ENCODE assay signal across 8 mouse cellular contexts in the genomic region with DNA sequence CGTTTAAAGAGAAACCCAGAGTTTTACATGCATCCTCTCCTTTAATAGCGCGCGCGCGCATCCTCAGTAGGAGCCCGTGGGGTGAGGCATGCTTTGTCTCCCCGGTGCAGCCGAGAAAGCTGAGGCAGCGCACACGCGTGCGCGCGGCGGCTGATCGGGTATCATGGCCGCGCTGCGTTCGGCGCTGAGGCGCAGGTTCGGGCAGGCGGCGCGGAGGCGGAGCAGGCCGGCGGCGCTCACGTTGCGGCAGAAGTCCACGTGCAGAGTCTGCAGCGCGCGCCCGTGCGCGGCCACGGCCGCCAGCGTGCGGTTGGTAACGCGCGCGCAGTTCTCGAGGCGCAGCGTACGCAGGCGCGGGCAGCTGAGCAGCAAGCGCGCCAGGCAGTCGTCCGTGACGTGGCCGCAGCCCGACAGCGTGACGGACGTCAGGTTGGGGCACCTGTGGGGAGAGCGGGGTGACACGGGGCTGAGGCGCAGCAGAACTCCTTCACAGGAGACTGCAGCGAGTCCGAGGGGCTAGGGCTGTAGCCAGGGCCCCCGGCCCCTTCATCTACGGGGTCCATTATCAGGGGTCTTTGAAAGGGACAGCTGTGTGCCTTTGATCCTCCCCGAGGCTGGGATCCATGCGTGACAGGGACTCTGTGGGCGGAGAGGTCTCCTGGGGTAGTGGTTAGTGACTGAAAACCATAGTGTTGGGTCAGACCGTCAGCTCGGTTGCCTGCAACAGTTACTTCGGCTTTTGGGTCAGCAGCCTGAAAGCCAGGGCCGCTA. TPM values are rescaled to one million over a fixed set of nuclear protein-coding genes. Genes with fewer than 3 reads are reported as not detected.
A peak's percentile ranks its signal among the peaks of the same experiment; 100 is the strongest.
DNase-seq lines count a peak whose midpoint lies in the region; ATAC-seq lines count a peak whose summit lies in the region.

No protein-coding gene starts in this region.

- H3K4me1 ChIP-seq in heart, embryonic 14.5 days (ENCODE audit: control insufficient read depth in 2 of 2, insufficient read depth in 2 of 2, low read length in 2 of 2): peaks cover 12 to 20% of the 10 kb centered on the region in 2 experiments
- peaks cover 71% of the 10 kb centered on the region for H3K4me1 ChIP-seq in liver, embryonic 13.5 days (replicated peaks)
- peaks cover 36% of the 10 kb centered on the region for H3K4me1 ChIP-seq in stomach, embryonic 16.5 days (ENCODE audit: control insufficient read depth, insufficient read depth, low read length)

- WGBS in heart, embryonic 14.5 days: under 1% methylated on average over 78 of the region's 78 CpGs
- WGBS in liver, embryonic 13.5 days (ENCODE audit: insufficient replicate concordance): under 1% methylated on average over 78 of the region's 78 CpGs
- under 1% methylated on average over 78 of the region's 78 CpGs for WGBS in stomach, embryonic 16.5 days

- peak overlapping the region; percentile 91 for H3K9ac ChIP-seq in heart, embryonic 14.5 days (ENCODE audit: low read length)
- H3K9ac ChIP-seq in liver, embryonic 13.5 days: peak overlapping the region; percentile 89
- peak overlapping the region; percentile 82 for H3K9ac ChIP-seq in stomach, embryonic 16.5 days (ENCODE audit: low read length)

- H3K36me3 ChIP-seq in heart, embryonic 14.5 days (ENCODE audit: control insufficient read depth, insufficient read depth, low read length): peaks cover 49% of the 10 kb centered on the region
- H3K36me3 ChIP-seq in liver, embryonic 13.5 days: peaks cover 61% of the 10 kb centered on the region
- peaks cover 9% of the 10 kb centered on the region for H3K36me3 ChIP-seq in stomach, embryonic 16.5 days (ENCODE audit: control insufficient read depth, insufficient read depth, low read length)

- peak overlapping the region; percentile 92 to 99 for H3K27ac ChIP-seq in heart, embryonic 14.5 days (replicated peaks in 1 of 2; ENCODE audit: control insufficient read depth in 1 of 2, insufficient read depth in 1 of 2, low read depth in 2 of 2, low read length in 2 of 2)
- peak overlapping the region; percentile 95 for H3K27ac ChIP-seq in liver, embryonic 13.5 days
- H3K27ac ChIP-seq in stomach, embryonic 16.5 days (ENCODE audit: low read length): peak overlapping the region; percentile 98

- H3K4me3 ChIP-seq in heart, embryonic 14.5 days (ENCODE audit: control insufficient read depth in 1 of 2, insufficient read depth in 1 of 2, low read depth in 1 of 2, low read length in 2 of 2): peak overlapping the region; percentile 58 to 64
- H3K4me3 ChIP-seq in liver, embryonic 13.5 days (replicated peaks): peak overlapping the region; percentile 72
- H3K4me3 ChIP-seq in stomach, embryonic 16.5 days (replicated peaks; ENCODE audit: low read length): peak overlapping the region; percentile 62

- peak; percentile 77 for ATAC-seq in erythroid progenitor cell, adult 5-6 weeks (replicated peaks; ENCODE audit: low FRiP score, poor library complexity, severe bottlenecking)
- peak; percentile 77 for ATAC-seq in heart, embryonic 14.5 days (ENCODE audit: insufficient number of reproducible peaks, insufficient read depth, low FRiP score, low read depth)
- ATAC-seq in liver, embryonic 13.5 days (ENCODE audit: low read depth): peak; percentile 84
- peak; percentile 88 for ATAC-seq in stomach, embryonic 16.5 days (ENCODE audit: insufficient read depth, low FRiP score)

- peak overlapping the region; percentile 98 for H3K4me2 ChIP-seq in heart, embryonic 14.5 days (ENCODE audit: low read length)
- peak overlapping the region; percentile 97 for H3K4me2 ChIP-seq in liver, embryonic 13.5 days
- peak overlapping the region; percentile 82 for H3K4me2 ChIP-seq in stomach, embryonic 16.5 days (ENCODE audit: low read depth, low read length)

- peak; percentile 99 for DNase-seq in CD4-positive helper T cell, adult 2 months (ENCODE audit: low read depth, low spot score)
- DNase-seq in brain, embryonic 18.5 days (ENCODE audit: low read depth, low spot score): peak; percentile 95
- DNase-seq in kidney, postnatal 14 days: peak; percentile 97
- DNase-seq in liver, embryonic 13.5 days: peak; percentile 84
- peak; percentile 89 for DNase-seq in neural tube, embryonic 10.5 days (ENCODE audit: extremely low spot score, low spot score)

- no peaks in the 10 kb centered on the region for H3K9me3 ChIP-seq in heart, embryonic 14.5 days (ENCODE audit: control insufficient read depth, low read length)
- H3K9me3 ChIP-seq in liver, embryonic 13.5 days (replicated peaks): no peaks in the 10 kb centered on the region
- H3K9me3 ChIP-seq in stomach, embryonic 16.5 days (replicated peaks; ENCODE audit: control insufficient read depth, low read length): no peaks in the 10 kb centered on the region

- no peaks in the 10 kb centered on the region for H3K27me3 ChIP-seq in heart, embryonic 14.5 days (ENCODE audit: control insufficient read depth, insufficient read depth, low read length)
- H3K27me3 ChIP-seq in liver, embryonic 13.5 days: no peaks in the 10 kb centered on the region
- H3K27me3 ChIP-seq in stomach, embryonic 16.5 days (ENCODE audit: control insufficient read depth, insufficient read depth, low read length): no peaks in the 10 kb centered on the region

RNA-seq across cellular contexts. Expression of gene Fbxl22, which starts 2.6 kb away (rescaled TPM):
- total RNA-seq in erythroid progenitor cell, adult 5-6 weeks (2015; ENCODE audit: low replicate concordance): not detected in 2 replicates
- total RNA-seq in erythroid progenitor cell, adult 5-6 weeks (2017; ENCODE audit: low replicate concordance): 0.08 and 2.1 TPM in 2 replicates
- polyA plus RNA-seq in heart, embryonic 14.5 days (2014; fragmentation: Nextera tagmentation; extraction: Ambion mirVana): 78.6 and 81.6 TPM in 2 replicates
- 0.68 and 0.82 TPM in 2 replicates for polyA plus RNA-seq in liver, embryonic 13.5 days (2015; fragmentation: Nextera tagmentation; extraction: Ambion mirVana)
- 26.6 and 27.1 TPM in 2 replicates for polyA plus RNA-seq in stomach, embryonic 16.5 days (2015; fragmentation: Nextera tagmentation; extraction: Ambion mirVana)

Comparison
In these comparisons a context has a peak if more than half of its experiments do, and no peak if none do; other contexts are left out.
1. Peak in every context shown above with its lines: DNase-seq, ATAC-seq, H3K4me3 ChIP-seq and H3K27ac ChIP-seq.
2. RNA of gene Fbxl22, which starts 2.6 kb away (polyA plus RNA-seq): 78.6 to 81.6 TPM in heart, embryonic 14.5 days and 26.6 to 27.1 TPM in stomach, embryonic 16.5 days; 0.68 to 0.82 TPM in liver, embryonic 13.5 days; every median in the first group is over 10 times any median in the second.